Mouse (Mus musculus) C2C12 (cell line): ENCODE results near the gene Pced1b.

Source experiments
- CEBPB ChIP-seq: IDR thresholded peaks from one replicate; pipeline ENCODE4 v1.6.1; 2011; ENCODE audit warnings: low read depth, mild to moderate bottlenecking, control low read depth, moderate library complexity
- CTCF ChIP-seq: IDR thresholded peaks from one replicate; pipeline ENCODE4 v1.5.1; 2011; ENCODE audit not compliant: control insufficient read depth, insufficient read depth, insufficient read length
- USF1 ChIP-seq: IDR thresholded peaks from one replicate; pipeline ENCODE4 v1.6.1; 2011; ENCODE audit warnings: low read depth, mild to moderate bottlenecking, control low read depth, moderate library complexity

DNA sequence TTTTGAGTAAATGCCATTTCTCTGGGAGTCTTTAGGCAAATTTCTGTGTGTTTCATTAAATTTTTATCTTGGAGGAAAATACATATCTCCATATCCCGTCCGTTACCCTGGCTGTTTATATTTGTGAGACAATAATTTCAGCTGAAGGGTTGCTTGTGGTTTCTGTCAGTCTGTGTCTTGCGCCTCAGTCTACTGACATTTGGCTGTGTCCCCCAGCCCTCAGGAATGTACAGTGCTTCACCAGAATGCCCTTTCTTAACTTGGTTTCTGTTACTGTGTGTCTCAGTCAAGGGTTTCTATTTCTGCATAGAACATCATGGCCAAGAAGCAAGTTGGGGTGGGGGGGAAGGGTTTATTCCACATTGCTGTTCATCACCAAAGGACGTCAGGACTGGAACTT, 42.3 kb downstream of the Pced1b start:
- TF ChIP-seq CTCF (no peak), CEBPB (no peak), USF1 (no peak)
